Mouse (Mus musculus): Measurements from ENCODE around the gene Rab36.

DNA sequence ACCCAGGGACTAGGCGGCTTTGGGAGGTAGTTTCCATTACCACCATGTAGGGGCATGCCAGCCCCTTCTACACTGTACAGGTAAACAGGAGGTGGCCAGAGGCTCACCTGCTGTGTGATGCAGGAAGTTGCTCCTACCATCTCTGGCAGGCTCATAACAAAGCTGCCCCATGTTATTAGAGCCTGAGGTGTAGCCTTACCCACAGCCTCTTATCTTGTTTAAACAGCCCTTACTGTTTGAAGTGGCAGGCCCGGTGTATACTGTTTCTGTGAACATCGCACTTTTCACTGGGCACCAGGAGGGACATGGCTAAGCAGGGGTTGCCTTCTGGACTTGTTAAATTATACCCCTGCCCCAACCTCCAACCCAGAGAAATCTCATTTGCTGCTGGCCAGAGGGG is 32.8 kb upstream of the Rab36 start:
- TF ChIP-seq RCOR1 (IDR thresholded peaks at IDR 0.05; ENCODE audit: low read depth, low read length) (no peak), E2F4 (IDR thresholded peaks at IDR 0.05; ENCODE audit: borderline replicate concordance, low read depth, low read length) (no peak), SMC3 (IDR thresholded peaks at IDR 0.05; ENCODE audit: low read depth, low read length) (no peak), CTCF (IDR thresholded peaks at IDR 0.05 in 2 of 3, conservative IDR thresholded peaks at IDR 0.05 in 1 of 3; ENCODE audit: control insufficient read depth in 1 of 3, insufficient read depth in 1 of 3, low read depth in 2 of 3, low read length in 3 of 3, poor library complexity in 1 of 3, severe bottlenecking in 1 of 3) (no peak), POLR2A (IDR thresholded peaks at IDR 0.05; ENCODE audit: control insufficient read depth in 1 of 2, insufficient read depth in 1 of 2, low read depth in 1 of 2, low read length in 2 of 2, poor library complexity in 1 of 2) (no peak)
